Mouse (Mus musculus) G1E (cell line): ENCODE measurements around the gene Shisa4.

Source experiments
- CTCF ChIP-seq: IDR thresholded peaks from 2 replicates; pipeline ENCODE4 v1.5.1; 2012; ENCODE audit warnings: low read depth, low read length, inconsistent platforms, mixed read lengths
- GATA1 ChIP-seq: IDR thresholded peaks from 2 replicates; pipeline ENCODE4 v1.6.1; 2012; ENCODE audit warnings: borderline replicate concordance, low read length, inconsistent platforms, mixed read lengths
- GATA2 ChIP-seq: IDR thresholded peaks from 2 replicates; pipeline ENCODE4 v1.6.1; 2012; ENCODE audit warnings: low read depth, low read length, inconsistent platforms, borderline replicate concordance
- POLR2AphosphoS5 ChIP-seq: IDR thresholded peaks from 2 replicates; pipeline ENCODE4 v1.6.1; 2012; ENCODE audit warnings: low read depth, low read length, inconsistent platforms; ENCODE audit not compliant: insufficient replicate concordance
- TAL1 ChIP-seq: conservative IDR thresholded peaks from 2 replicates; pipeline ENCODE4 v1.6.1; 2012; ENCODE audit warnings: low read depth, low read length, inconsistent platforms, mixed read lengths

DNA sequence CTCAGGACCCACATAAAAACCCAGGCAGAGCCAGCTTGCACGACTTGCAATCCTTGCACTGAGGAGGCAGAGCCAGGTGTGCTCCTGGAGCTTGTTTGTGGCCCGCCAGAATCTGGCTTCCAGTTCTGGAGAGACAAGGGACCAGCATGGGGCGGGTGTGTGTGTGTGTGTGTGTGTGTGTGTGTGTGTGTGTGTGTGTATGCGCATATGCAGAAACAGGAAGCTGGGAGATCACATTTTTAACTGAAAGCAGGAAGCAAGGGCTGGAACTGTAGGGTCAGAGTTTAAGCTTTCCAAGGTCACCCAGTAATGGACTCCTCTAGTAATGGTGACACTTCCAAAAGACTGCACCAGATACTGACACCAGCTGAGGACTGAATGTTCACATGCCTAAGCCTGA, 31.0 kb downstream of the Shisa4 start:
- no peak for TF ChIP-seq GATA1
- TF ChIP-seq CTCF: no peak
- TF ChIP-seq TAL1: no peak
- TF ChIP-seq POLR2AphosphoS5: no peak
- no peak for TF ChIP-seq GATA2
